Mouse (Mus musculus) bone marrow, adult 2 months (tissue): ENCODE measurements around the gene Adamts16.

Source experiments
- CTCF ChIP-seq: fragments of 200-500 bp; IDR thresholded peaks from 2 replicates; pipeline ENCODE4 v1.5.1; 2011; ENCODE audit warnings: low read length, control low read depth; ENCODE audit not compliant: control insufficient read depth, insufficient read depth
- POLR2A ChIP-seq: fragments of 200-500 bp; IDR thresholded peaks from 2 replicates; pipeline ENCODE4 v1.6.1; 2011; ENCODE audit warnings: low read depth, mild to moderate bottlenecking, control low read depth, low read length, borderline replicate concordance; ENCODE audit not compliant: control insufficient read depth

GRCm38 (mm10) chr13:70681411-70682183 is 160.0 kb downstream of the Adamts16 start:
- no peak for TF ChIP-seq CTCF
- TF ChIP-seq POLR2A: no peak
